Mouse (Mus musculus): ENCODE data around the gene Nedd4.

Nedd4 gene

DNA sequence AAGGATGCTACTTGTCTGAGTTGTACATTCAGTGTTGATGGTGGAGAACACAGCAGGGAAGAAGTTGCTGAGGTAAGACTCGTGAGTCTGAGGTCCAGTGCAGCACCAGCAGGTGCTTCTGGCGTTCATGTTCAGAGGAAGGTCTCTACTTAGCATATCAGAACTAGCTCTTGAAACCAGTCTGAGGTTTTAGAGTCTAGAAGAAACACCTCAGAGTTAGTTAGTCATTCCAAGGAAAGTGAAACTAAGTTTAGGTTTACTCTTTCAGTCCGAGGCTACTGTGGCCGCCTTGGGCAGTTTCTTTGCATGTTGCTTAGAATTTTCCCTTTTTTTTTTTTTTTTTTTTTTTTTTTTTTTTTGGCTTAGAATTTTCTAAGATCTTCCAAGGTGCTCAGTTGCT, 16.6 kb downstream of the Nedd4 start:
- no peak for DNase-seq (ENCODE audit: low spot score)

DNA sequence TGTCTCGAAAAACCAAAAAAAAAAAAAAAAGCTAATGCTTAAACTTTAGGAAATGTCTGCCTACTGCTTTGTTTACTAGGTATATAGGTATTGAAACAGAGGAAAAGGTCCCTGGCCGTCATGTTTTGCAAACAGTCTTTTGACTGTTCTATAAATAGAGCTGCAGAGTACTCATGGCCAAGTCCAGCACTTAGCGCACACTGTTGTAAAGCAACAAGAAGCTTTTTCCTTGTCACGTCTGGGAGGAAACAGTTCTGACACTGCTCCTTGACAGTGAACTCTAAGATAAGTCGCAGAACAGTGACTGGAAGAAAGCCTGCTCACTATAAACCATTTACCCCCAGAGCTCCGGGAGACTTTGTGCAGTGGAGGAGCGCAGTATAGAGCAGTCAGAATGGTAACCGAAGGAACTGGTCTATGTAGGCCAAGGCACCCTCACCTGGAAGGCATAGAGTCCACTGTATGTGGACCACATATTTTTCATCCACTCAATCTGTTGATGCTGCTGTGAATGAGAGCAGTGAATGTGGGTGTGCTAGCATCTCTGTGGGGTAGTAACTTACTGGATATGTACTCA, 19.6 kb downstream of the Nedd4 start:
- no peak for DNase-seq (ENCODE audit: low spot score)

DNA sequence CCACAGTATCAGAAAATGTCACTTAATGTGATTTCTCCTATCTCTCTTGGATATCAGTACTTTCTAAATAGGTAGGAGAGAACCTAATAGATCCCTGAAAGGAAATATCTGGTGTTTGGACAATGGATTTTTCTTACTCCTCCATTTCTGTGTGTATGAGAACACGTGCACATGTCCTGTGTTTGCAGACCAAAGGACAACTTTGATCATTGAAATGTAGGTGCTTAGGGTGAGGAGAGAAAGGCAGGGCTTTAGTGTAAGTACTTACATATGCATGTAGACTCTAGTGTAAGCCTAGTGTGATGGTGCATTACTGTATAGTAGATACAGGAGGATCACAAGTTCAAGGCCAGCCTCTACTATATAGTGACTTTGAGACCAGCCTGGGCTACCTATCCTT, 21.1 kb downstream of the Nedd4 start:
- DNase-seq (ENCODE audit: low spot score) = no peak

DNA sequence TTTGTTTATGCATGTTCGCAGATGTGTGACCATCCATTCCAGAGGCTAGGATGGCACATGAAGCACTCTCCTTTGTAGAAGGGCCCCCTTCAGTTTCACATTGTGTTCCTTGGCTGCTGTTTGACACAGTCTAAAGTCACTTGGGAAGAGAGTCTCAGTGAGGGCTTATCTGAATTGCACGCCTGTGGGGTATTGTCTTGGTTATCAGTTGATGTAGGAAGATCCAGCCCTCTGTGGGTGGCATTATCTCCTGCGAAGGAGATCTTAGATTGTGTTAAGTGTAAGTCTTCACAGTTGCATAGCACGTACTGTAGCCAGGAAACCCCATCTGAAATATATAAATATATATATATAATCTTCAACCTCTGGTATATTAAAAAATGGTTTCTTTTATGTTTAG, 23.1 kb downstream of the Nedd4 start:
- no peak for DNase-seq (ENCODE audit: low spot score)

DNA sequence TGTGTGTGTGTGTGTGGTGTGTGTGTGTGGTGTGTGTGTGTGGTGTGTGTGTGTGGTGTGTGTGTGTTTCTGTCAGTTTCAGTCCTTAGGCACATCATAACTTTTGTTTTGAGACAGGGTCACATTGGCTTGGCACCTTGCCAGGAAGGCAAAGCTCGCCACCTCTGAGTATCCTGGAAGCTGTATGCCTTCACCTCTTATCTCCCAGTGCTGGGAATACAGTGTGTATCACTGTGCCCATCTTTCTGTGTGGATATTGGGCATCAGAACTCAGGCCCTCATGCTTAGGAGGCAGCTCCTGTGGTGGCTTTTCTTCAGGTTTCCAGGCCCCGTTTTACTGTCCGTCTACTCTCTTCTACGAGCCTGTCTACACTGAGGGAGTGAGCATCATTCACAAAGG, 24.4 kb downstream of the Nedd4 start:
- no peak for DNase-seq (ENCODE audit: low spot score)

DNA sequence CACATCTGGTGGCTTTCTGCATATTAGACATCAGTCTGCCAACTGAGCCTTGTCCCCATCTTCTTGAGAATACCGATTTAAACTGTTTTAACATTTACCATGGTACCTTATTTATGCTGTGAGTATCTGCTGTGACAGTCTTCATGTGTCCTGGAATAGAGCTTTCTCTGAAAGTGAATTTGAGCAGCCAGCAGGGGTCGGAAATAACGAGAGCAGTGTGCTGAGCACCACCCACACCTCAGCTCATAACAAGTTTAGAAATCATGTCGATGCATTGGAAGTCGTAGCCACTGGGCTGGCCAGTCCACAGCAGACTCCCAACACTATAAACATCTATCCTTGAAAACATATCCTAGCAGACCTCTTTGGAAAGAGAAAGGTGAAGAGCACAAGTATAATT, 27.4 kb downstream of the Nedd4 start:
- no peak for DNase-seq (ENCODE audit: low spot score)

DNA sequence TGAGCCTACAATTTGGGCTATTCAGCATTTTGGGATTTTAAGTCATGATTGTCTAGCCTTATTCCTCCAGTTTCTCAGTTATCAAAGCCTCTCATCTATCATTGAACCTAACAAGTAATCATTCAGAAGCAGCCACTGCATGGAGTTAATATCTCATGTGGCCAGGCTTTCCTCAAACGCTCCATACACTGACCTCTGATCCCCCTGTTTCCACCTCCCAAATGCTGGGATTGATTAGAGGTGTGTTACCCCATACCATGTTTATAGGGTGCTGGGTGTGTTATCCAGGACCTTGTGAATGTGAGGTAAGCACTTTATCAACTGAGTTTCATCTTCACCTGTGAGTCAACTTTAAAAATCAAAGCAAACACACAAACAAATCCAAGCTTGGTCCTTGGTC, 28.7 kb downstream of the Nedd4 start:
- DNase-seq (ENCODE audit: low spot score) = no peak

DNA sequence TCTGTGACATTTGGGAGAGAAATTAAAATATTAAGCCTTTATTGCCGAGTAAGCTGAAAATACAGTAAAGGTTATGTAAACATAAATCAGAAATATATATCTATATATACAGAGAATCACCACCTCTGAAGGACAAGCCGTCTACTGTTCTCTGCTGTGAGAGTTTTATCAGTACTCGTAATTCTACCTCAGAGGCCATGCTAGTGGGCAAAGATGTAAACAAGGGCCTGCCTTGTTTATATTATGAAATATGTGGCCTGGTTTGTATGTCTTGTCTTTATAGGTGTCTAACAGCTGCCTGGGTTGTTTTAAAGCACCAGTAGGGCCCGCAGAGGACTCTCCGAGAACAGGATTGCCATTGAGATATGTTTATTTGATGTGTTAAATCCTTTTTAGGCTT, 29.8 kb downstream of the Nedd4 start:
- DNase-seq (ENCODE audit: low spot score) = no peak

DNA sequence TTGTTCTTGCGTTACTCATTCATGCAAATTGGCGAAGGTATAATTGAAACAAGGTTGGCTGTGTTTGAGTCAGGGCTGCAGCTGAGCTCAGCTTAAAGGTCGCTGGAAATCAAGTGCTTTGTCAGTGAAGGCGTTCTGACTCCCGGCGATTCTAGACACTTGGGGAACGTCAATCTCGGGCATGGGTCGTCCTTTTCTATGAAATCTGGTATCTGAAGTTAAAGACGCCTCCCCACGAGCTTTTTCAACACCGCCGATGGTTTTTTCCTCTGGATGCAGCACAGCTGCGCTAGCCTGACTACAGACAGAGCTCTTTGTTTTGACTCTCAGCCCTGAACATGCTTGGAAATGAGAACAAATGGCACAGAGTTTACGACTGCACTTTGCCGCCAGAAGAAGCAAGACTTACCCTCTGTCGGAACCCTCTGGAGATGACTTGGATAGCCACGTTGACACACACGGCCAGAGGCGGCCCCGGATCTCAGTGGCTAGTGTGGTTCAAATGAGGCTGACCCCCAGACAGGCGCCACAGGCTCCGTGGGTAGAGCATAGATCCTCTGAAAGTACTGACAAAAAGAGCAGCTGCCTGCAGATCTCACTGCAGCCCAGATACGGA, 31.0 kb downstream of the Nedd4 start:
- DNase-seq (ENCODE audit: low spot score) = no peak

DNA sequence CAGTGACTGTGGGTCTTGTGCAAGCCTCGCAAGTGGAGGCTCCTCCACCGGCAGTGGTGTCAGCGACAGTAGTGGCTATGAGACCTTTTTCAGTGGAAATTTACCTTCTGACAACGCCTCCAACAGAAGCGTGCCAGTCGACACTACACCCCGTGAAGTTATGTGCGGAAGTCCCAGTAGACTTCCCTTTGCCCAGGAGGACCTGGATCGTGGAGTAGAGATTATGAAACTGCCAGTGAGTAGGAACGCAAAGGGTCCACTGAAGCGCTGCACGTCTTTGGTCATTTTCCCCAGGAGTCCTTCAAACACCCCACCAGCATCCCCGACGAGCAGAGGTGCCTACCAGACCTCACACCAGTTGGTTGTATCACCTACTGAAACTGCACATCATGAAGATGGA, 31.7 kb downstream of the Nedd4 start:
- no peak for DNase-seq (ENCODE audit: low spot score)

DNA sequence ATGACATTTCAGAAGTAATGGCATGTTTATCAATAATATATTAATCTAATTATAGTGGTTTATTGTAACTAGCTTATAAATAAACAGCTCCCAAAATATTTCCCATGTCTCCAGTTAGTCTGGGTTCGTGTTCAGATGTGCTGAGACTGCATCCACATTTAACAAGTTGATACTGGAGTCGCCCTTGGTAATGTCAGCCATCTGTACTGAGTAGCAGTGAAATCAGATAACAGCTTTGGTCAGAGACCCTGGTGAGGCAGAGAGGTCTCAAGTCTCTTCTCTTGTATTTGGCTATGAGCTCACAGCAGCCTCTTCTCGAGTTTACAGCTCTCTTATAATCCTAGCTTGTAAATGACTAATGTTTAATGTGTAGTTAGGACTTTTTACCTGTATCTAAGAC, 34.4 kb downstream of the Nedd4 start:
- DNase-seq (ENCODE audit: low spot score) = no peak

DNA sequence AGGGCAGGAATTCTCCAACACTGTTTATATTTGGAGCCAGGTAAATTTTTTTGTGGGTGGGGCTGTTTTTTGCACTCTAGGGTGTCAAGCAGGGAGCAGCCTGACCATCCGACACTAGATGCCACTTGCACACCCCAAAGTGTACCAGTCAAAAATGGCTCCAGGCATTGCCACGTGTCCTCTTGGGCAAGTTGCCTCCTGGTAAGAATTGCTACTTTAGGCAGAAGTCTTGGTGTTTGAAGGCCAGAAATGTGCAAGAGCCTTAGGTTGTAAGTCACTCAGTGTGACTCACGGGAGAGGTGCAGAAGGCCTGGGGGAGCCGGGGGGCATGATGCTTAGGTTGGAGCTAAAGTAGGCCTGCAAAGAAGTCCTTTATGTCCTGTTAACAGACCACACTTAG, 35.6 kb downstream of the Nedd4 start:
- no peak for DNase-seq (ENCODE audit: low spot score)

DNA sequence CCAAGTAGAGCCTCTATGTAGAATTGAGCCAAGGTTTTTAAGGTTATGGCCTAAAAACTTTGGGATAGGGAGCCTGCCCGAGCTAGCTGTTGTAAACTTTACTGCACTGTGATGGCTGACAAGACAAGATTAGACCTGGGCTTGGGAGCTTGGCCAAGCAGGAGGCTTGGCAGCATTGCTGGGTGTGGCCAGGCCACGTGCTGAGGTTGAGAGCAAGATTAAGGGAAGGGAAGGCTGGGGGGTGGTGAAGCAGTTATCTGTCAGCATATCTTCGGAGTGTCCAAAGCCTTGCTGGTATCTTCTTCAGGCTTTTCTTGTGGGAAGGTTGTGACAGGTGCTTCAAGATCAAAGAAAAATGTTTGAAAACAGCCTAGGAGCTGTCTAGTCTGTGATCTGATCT, 37.6 kb downstream of the Nedd4 start:
- DNase-seq (ENCODE audit: low spot score) = no peak

DNA sequence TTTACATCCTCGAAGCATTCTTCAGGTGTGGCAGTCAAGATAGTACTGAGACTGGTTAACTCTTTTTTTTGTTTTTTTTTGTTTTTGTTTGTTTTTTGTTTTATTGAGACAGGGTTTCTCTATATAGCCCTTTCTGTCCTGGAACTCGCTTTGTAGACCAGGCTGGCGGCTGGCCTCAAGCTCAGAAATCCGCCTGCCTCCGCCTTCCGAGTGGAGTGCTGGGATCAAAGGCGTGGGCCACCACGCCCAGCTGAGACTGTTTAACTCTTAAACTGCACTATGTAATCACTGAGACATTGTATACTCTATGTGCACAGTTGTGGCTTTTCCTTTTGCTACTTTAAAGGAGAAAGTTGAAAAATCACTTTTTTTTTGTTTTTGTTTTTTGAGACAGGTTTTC, 39.3 kb downstream of the Nedd4 start:
- DNase-seq (ENCODE audit: low spot score) = no peak

DNA sequence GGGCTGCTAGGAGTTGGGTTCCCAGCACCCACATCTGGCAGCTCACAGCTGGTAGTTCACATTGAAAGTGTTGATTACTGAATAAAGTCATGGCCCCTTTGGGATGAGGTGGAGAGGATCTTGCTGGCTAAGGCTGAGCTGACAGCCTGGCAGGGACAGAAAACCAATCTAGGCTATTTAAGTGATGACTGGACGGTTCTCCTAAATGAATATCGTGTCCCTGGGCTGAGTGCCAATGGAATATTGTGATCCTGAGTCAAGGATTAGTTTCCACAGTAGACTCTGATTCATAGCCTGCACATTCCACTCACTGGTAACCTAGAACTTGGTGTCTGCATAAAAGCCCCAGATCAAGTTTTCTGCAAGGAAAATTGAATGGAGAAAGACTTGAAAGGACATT, 39.9 kb downstream of the Nedd4 start:
- no peak for DNase-seq (ENCODE audit: low spot score)

DNA sequence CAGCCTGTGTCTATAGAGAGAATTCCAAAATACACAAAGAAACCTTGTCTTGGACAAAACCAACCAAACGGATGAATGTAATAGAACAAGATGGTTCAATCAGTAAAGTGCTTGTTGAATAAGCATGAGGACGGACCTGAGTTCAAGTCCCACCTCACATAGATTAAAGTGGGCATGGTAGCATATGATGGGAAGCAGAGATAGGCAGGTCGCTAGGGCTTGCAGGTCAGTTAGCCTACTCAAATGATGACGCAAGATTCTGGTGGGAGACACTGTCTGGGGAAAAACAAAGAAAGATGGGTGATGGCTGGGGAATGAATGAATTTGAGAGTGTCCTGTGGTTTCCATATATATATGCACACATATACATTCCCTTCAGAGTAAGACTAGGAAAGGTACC, 41.0 kb downstream of the Nedd4 start:
- DNase-seq (ENCODE audit: low spot score) = no peak

DNA sequence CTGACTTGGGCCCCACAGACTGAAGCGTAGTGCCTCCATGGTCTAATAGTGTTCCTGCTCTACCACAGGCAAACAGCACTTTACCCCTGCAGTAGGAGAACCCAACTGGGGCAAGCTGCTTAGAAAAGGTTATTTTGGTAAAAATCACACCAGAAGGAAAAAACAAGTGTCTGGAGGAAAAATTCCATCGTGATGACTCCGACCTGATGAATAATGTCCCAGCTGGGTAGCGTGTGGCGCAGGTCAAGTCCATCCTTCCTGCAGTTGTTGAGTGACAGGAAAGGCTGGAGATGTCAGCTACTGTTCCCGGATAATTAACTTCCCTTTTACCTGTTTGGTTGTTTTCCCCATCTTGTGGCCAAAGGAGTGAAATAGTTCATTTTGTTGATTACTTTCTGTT, 41.6 kb downstream of the Nedd4 start:
- no peak for DNase-seq (ENCODE audit: low spot score)

DNA sequence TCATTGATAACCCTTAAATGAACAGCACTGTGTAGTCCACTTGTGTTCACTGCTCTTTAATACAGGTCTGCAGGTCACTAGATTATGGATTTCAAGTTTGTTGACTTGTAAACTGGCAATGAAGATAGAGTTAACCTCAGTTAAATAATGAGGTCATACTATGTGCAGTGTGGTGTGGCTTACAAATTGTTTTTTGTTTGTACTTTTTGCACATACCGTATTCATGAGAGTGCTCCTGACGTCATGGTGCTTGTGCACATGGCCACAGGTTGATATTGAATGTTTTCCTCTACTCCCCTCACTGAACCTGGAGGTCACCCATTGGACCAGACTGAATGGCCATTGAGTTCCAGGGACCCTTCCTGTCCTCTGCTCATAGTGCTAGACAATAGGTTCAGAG, 43.1 kb downstream of the Nedd4 start:
- DNase-seq (ENCODE audit: low spot score) = no peak

DNA sequence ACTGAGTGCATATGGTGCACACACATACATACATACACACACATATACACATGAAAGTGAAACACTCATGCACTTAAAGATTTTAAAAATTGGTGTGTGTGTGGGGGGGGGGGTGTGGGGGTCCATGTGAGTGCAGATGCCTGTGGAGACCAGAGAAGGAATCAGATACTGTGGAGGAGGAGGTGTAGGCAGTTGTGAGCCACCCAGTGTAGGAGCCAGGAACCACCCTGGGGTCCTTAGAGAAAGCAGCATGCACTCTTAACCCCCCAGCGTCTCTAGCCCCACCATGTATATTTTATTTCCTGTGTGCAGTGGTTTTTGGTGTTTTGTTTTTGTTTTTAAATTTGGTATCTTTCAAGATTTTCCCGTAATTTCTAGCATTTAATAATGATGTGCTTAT, 45.9 kb downstream of the Nedd4 start:
- DNase-seq (ENCODE audit: low spot score) = no peak

DNA sequence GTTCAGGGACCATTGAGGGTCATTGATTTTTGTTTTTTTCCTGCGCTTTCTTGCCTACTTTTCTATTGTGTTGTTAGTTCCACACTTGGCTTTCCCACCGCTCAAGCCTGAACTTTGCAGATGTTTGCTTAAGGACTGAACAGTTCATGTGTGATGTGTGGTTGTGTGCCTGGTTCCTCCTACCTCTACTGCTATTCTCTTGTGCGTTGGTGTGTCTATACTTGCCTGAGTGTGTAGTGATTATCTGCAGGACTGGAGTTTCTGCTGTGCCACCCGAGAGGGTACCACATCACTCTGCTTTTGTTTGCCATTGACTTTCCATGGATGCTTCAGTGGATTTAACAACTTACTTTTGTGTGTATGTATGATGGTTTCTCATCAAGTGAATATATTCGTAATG, 46.5 kb downstream of the Nedd4 start:
- no peak for DNase-seq (ENCODE audit: low spot score)

DNA sequence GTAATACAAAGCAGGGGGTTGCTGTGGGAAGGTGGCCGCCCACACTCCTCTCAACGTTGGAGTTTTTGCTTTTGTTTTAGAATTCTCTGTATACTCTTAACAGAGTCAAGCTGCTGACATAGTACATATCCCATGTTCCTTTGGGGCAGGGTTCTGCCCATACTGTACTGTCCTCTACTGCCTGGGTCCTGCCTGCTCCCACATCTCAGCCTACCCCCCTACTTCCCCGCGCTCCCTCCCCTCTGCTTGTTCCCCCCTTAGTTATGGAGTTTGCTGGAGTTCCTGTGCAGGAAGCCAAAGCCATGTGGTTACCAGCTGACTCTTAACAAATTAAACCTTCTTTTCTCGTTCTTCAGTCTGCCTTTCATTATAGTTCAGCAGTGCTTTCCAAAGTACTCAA, 47.9 kb downstream of the Nedd4 start:
- no peak for DNase-seq (ENCODE audit: low spot score)

DNA sequence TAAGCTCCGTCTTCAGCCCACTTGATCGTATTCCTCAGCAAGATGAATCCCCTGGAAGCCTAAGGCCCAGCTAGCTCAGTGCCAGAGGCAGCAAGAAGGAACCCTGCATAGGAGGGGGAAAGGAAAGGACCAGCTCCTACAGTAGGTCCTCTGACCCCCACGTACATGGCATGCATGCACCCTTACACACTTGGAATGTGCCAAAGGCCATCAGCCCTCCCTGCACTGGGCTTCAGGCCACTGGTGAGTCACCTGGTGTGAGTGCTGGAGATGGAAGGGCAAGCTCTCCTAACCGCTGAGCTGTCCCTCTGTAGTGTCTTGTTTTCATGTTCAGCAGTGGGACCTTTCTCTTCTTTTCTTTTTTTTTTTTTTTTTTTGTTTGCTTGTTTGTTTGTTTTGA, 52.8 kb downstream of the Nedd4 start:
- DNase-seq (ENCODE audit: low spot score) = no peak

DNA sequence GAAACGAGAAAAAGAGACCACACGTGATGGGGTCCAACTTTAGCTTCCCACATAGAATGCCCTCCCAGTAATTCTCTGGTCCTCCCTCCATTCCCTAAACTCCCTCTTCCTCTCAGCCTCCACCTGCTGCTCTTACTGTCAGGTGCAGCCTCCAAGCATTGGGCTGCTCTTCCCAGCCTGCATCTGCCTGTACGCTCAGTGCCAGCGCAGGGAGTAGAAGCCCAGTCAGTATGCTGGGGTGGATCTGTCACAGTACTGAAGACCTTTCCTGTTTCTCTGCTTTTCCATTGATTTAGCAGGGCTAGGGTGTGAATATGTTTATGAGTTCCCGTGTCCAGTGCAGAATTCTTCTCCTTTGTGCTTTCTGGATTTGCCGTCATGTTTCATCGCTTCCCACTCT, 54.1 kb downstream of the Nedd4 start:
- DNase-seq (ENCODE audit: low spot score) = no peak

DNA sequence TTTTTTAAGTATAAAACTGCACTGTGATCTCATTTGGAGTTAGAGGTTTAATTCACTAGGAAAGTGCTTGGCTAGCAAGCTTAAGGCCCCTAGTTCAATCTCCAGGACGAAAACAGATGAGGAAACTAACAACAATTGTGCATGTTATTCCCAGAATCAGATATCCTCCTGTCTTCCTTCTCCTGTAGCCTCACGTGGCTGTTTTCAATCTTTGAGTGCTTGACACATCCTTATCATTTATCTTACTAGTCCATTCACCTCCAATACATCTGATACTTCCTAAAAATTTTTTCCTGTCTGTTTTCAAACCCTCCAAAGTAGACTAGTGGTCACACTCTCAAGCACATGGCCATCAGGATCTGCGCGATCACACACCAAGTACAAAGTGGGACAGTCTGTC, 57.0 kb downstream of the Nedd4 start:
- no peak for DNase-seq (ENCODE audit: low spot score)

DNA sequence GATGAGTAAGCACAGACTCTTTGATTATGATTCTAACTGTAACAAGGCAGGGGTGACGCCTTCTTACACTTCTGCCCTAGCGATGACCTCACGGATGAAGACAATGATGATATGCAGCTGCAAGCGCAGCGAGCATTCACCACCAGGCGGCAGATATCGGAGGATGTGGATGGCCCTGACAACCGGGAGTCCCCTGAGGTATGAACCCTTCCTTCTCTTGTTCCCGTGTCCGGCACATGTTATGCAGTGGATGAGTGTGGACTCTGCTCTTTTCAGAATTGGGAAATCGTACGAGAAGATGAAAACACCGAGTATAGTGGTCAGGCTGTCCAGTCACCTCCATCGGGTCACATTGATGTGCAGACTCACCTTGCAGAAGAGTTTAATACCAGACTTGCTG, 59.1 kb downstream of the Nedd4 start:
- DNase-seq (ENCODE audit: low spot score) = no peak

All from embryo, embryonic 10.5 days (tissue).